Mouse (Mus musculus): ENCODE results near the gene Gm19345. TPM values are rescaled to one million over a fixed set of nuclear protein-coding genes. Genes with fewer than 3 reads are reported as not detected.
A peak's percentile ranks its signal among the peaks of the same experiment; 100 is the strongest.

The Gm19345 gene
- polyA plus RNA-seq, 1 experiment: not detected

DNA sequence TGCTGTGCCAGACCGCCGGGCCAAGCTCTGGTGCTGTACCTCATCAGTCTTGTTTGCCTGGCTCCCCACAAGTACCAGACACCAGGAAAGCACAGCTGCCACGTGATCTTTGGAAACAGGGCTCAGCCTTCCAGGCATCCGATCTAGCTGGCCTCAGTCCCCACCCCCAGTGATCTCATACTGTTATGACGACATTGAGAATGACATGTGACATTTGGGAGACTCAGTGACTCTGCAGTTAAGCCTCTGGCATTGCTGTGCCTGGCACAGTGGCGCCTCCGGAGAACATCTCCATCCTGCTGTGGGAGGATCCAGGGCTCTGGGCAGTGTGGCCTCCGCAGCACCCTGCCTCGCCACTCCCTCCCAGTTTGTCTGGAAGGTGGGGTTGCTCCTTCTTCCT lies 20.0 kb upstream of the Gm19345 start:
- no peaks in the 10 kb centered on the region for H3K36me3 ChIP-seq (ENCODE audit: control insufficient read depth, insufficient read depth)
- no peaks in the 10 kb centered on the region for H3K79me2 ChIP-seq (ENCODE audit: control insufficient read depth, insufficient read depth)
- H3K4me3 ChIP-seq (ENCODE audit: insufficient read depth, poor library complexity, severe bottlenecking): no peak overlapping the region
- no peaks in the 10 kb centered on the region for H3K27me3 ChIP-seq (ENCODE audit: control insufficient read depth, insufficient read depth, insufficient read length)
- H3K79me3 ChIP-seq (ENCODE audit: low read depth): no peaks in the 10 kb centered on the region
- no peak overlapping the region for H3ac ChIP-seq (ENCODE audit: control insufficient read depth, insufficient read length, low read depth)
- TF ChIP-seq USF1 (IDR thresholded peaks at IDR 0.05; ENCODE audit: low read depth): peak; percentile 26
- no peak for TF ChIP-seq MYOD1 (IDR thresholded peaks at IDR 0.05; ENCODE audit: control insufficient read depth, insufficient read length, low read depth)

DNA sequence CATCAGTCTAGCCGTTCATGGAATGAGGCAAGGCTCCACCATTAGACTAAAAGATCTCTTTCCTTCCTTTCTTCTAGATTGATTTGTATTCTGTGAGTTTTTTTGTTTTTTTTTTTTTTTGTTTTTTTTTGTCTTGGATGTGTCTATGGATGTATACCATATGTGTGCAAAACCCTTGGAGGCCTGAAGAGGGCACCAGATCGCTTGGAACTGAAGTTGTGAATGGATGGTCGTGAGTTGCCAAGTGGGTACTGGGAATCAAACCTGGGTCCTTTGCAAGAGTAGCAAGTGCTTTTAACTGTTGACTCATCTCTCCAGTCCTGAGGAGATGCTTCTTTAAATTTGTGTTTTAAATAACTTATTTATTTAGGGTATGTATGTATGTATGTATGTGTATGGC lies 17.7 kb upstream of the Gm19345 start:
- no peak overlapping the region for H3K4me3 ChIP-seq (ENCODE audit: insufficient read depth, poor library complexity, severe bottlenecking)
- H3K27me3 ChIP-seq (ENCODE audit: control insufficient read depth, insufficient read depth, insufficient read length): no peaks in the 10 kb centered on the region
- no peaks in the 10 kb centered on the region for H3K36me3 ChIP-seq (ENCODE audit: control insufficient read depth, insufficient read depth)
- H3ac ChIP-seq (ENCODE audit: control insufficient read depth, insufficient read length, low read depth): no peak overlapping the region
- H3K79me3 ChIP-seq (ENCODE audit: low read depth): no peaks in the 10 kb centered on the region
- H3K79me2 ChIP-seq (ENCODE audit: control insufficient read depth, insufficient read depth): no peaks in the 10 kb centered on the region
- TF ChIP-seq MYOG (IDR thresholded peaks at IDR 0.05; ENCODE audit: control insufficient read depth, extremely low read depth, insufficient read length) (no peak), MAX (IDR thresholded peaks at IDR 0.05) (no peak), CTCF (IDR thresholded peaks at IDR 0.05; ENCODE audit: control insufficient read depth, insufficient read depth, insufficient read length) (no peak), CEBPB (IDR thresholded peaks at IDR 0.05; ENCODE audit: low read depth) (no peak), MYOD1 (IDR thresholded peaks at IDR 0.05; ENCODE audit: control insufficient read depth, insufficient read length, low read depth) (no peak)

DNA sequence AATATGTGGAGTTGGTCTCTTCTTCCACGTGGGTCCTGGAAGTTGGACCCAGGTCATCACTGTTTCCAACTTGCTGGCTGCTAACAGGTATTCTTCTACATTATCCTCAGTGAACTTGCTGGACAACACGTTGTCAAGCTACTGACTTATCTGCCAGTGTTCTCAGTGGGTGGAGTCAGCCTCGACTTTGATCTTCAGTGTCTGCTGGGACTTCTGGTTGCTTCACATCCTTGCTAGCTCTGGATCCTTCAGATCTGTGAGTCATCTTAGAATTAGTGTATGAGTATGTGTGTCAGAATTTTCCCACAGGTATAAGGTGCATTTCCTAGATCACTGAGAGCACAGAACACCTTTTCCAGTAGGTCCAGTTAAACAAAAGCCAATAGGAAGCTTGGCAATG lies 15.0 kb upstream of the Gm19345 start:
- Histone ChIP-seq H3K4me3 (ENCODE audit: insufficient read depth, poor library complexity, severe bottlenecking) (no peak overlapping the region), H3K27me3 (ENCODE audit: control insufficient read depth, insufficient read depth, insufficient read length) (no peaks in the 10 kb centered on the region), H3K79me2 (ENCODE audit: control insufficient read depth, insufficient read depth) (no peaks in the 10 kb centered on the region), H3ac (ENCODE audit: control insufficient read depth, insufficient read length, low read depth) (no peak overlapping the region), H3K79me3 (ENCODE audit: low read depth) (no peaks in the 10 kb centered on the region), H3K36me3 (ENCODE audit: control insufficient read depth, insufficient read depth) (no peaks in the 10 kb centered on the region)
- TF ChIP-seq MYOG (IDR thresholded peaks at IDR 0.05; ENCODE audit: control insufficient read depth, extremely low read depth, insufficient read length): no peak
- TF ChIP-seq USF1 (IDR thresholded peaks at IDR 0.05; ENCODE audit: low read depth): no peak
- TF ChIP-seq CTCF (IDR thresholded peaks at IDR 0.05; ENCODE audit: control insufficient read depth, insufficient read depth, insufficient read length): no peak
- no peak for TF ChIP-seq MAX (IDR thresholded peaks at IDR 0.05)
- TF ChIP-seq FOSL1 (IDR thresholded peaks at IDR 0.05; ENCODE audit: insufficient read depth, low read length, poor library complexity, severe bottlenecking): no peak
- TF ChIP-seq CEBPB (IDR thresholded peaks at IDR 0.05; ENCODE audit: low read depth): no peak
- TF ChIP-seq MYOD1 (IDR thresholded peaks at IDR 0.05; ENCODE audit: control insufficient read depth, insufficient read length, low read depth): no peak

DNA sequence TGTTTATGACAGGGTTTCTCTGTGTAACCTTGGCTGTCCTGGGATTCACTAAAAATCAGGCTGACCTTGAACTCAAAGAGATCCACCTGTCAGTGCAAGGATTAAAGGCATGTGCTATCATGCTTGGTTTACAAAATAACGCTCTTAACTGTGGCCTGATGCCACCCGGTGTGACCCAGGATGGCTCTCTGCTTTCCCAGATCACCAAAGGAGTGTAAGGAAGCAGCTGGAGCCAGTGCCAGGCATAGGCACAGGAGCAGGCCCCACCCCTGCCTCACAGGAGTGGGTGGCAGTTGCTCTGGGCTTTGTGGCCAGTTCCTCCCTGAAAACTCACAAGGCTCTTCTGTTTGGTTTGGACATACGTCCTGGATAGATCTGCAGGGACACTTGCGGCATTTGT lies 11.4 kb upstream of the Gm19345 start:
- H3K36me3 ChIP-seq (ENCODE audit: control insufficient read depth, insufficient read depth): no peaks in the 10 kb centered on the region

DNA sequence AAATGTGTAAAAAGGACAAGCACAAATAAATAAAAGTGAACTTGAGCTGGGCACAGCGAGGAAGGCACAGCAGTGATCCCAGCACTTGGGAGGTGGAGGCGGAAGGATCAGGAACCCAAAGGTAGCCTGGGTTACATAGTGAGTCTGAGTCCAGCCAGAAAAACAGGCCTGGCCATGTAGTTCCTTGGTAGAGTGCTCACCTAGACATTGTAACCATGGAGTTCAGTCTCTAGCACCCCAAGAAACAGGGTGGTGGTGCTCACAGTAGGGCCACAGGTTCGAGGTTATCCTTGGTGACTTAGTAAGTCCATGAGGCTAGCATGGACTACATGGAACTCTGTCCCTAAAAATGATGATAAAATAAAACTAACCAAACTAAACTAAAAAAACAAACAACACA lies 10.9 kb upstream of the Gm19345 start:
- no peaks in the 10 kb centered on the region for H3K79me2 ChIP-seq (ENCODE audit: control insufficient read depth, insufficient read depth)
- no peaks in the 10 kb centered on the region for H3K27me3 ChIP-seq (ENCODE audit: control insufficient read depth, insufficient read depth, insufficient read length)
- H3K79me3 ChIP-seq (ENCODE audit: low read depth): no peaks in the 10 kb centered on the region
- no peak overlapping the region for H3K4me3 ChIP-seq (ENCODE audit: insufficient read depth, poor library complexity, severe bottlenecking)
- TF ChIP-seq MYOG (IDR thresholded peaks at IDR 0.05; ENCODE audit: control insufficient read depth, extremely low read depth, insufficient read length) (no peak), FOSL1 (IDR thresholded peaks at IDR 0.05; ENCODE audit: insufficient read depth, low read length, poor library complexity, severe bottlenecking) (no peak), CTCF (IDR thresholded peaks at IDR 0.05; ENCODE audit: control insufficient read depth, insufficient read depth, insufficient read length) (no peak)
- H3ac ChIP-seq (ENCODE audit: control insufficient read depth, insufficient read length, low read depth): no peak overlapping the region
- no peaks in the 10 kb centered on the region for H3K36me3 ChIP-seq (ENCODE audit: control insufficient read depth, insufficient read depth)

More for the DNA sequence above, 11.4 kb upstream of the Gm19345 start:
- no peaks in the 10 kb centered on the region for H3K79me3 ChIP-seq (ENCODE audit: low read depth)
- H3K79me2 ChIP-seq (ENCODE audit: control insufficient read depth, insufficient read depth): no peaks in the 10 kb centered on the region
- TF ChIP-seq CTCF (IDR thresholded peaks at IDR 0.05; ENCODE audit: control insufficient read depth, insufficient read depth, insufficient read length) (no peak), FOSL1 (IDR thresholded peaks at IDR 0.05; ENCODE audit: insufficient read depth, low read length, poor library complexity, severe bottlenecking) (no peak), USF1 (IDR thresholded peaks at IDR 0.05; ENCODE audit: low read depth) (no peak), CEBPB (IDR thresholded peaks at IDR 0.05; ENCODE audit: low read depth) (no peak), MAX (IDR thresholded peaks at IDR 0.05) (no peak), MYOG (IDR thresholded peaks at IDR 0.05; ENCODE audit: control insufficient read depth, extremely low read depth, insufficient read length) (no peak), MYOD1 (IDR thresholded peaks at IDR 0.05; ENCODE audit: control insufficient read depth, insufficient read length, low read depth) (no peak)
- no peaks in the 10 kb centered on the region for H3K27me3 ChIP-seq (ENCODE audit: control insufficient read depth, insufficient read depth, insufficient read length)
- no peak overlapping the region for H3ac ChIP-seq (ENCODE audit: control insufficient read depth, insufficient read length, low read depth)
- H3K4me3 ChIP-seq (ENCODE audit: insufficient read depth, poor library complexity, severe bottlenecking): no peak overlapping the region

DNA sequence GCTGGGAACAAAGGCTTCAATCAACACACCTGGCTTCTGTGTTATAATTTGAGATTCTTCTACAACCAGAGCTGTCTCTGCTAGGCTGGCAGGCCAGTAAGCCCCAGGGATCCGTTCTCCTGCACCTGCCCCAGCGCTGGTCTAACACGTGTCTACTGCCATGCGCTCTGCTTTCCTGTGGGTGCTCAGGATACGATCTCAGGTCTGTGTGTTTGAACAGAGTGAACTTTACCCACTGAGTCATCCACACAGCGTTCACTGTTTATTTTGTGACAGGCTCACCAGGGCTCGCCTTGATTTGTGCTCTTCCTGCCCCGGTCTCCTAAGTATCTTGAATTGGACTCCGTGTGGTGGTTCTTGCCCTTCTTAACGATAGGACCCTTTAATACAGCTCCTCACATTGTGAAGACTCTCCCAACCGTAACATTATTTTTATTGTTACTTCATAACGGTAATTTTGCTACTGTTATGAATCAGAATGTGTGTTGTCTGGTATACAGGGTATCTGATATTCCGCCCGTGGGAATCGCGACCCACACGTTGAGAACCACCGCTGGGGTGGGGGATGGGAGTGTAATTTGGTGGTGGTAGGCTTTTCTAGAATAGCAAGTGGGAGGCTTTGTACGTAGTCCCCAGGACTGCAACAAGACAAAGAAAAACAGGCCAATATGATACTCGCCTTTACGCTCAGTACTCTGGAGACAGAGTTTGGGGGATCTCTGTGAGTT lies 10.0 kb upstream of the Gm19345 start:
- Histone ChIP-seq H3K27me3 (ENCODE audit: control insufficient read depth, insufficient read depth, insufficient read length) (no peaks in the 10 kb centered on the region), H3K79me2 (ENCODE audit: control insufficient read depth, insufficient read depth) (no peaks in the 10 kb centered on the region), H3K4me3 (ENCODE audit: insufficient read depth, poor library complexity, severe bottlenecking) (no peak overlapping the region), H3K36me3 (ENCODE audit: control insufficient read depth, insufficient read depth) (no peaks in the 10 kb centered on the region), H3K79me3 (ENCODE audit: low read depth) (no peaks in the 10 kb centered on the region), H3ac (ENCODE audit: control insufficient read depth, insufficient read length, low read depth) (no peak overlapping the region)
- no peak for TF ChIP-seq FOSL1 (IDR thresholded peaks at IDR 0.05; ENCODE audit: insufficient read depth, low read length, poor library complexity, severe bottlenecking)
- no peak for TF ChIP-seq MYOD1 (IDR thresholded peaks at IDR 0.05; ENCODE audit: control insufficient read depth, insufficient read length, low read depth)
- TF ChIP-seq USF1 (IDR thresholded peaks at IDR 0.05; ENCODE audit: low read depth): no peak
- TF ChIP-seq CTCF (IDR thresholded peaks at IDR 0.05; ENCODE audit: control insufficient read depth, insufficient read depth, insufficient read length): no peak
